Mouse (Mus musculus): ENCODE data around the gene Il12rb1. TPM values are rescaled to one million over a fixed set of nuclear protein-coding genes. Genes with fewer than 3 reads are reported as not detected.

Gene Il12rb1
- total and polyA plus RNA-seq, 3 experiments: 0.16 TPM; not detected in 2

GRCm38 (mm10) chr8:70769858-70770257 lies 38.4 kb upstream of the Il12rb1 start:
- Histone ChIP-seq H3K27me3 (ENCODE audit: control insufficient read depth, insufficient read depth, low read length) (no peaks in the 10 kb centered on the region), H3K27ac (no peak overlapping the region), H3K79me2 (replicated peaks; ENCODE audit: control insufficient read depth, insufficient read depth, low read length) (no peaks in the 10 kb centered on the region; the same call in 1 of the 2 replicates), H3K4me1 (ENCODE audit: control insufficient read depth, insufficient read depth, low read length) (peaks cover 11% of the 10 kb centered on the region), H3K4me3 (no peak overlapping the region), H3K36me3 (ENCODE audit: control insufficient read depth, insufficient read depth, low read length) (no peaks in the 10 kb centered on the region), H3K9ac (ENCODE audit: low read depth, low read length) (no peak overlapping the region)
- TF ChIP-seq CTCF (IDR thresholded peaks at IDR 0.05) (no peak), EP300 (IDR thresholded peaks at IDR 0.05; ENCODE audit: insufficient read depth, low read depth, low read length) (no peak), POLR2A (IDR thresholded peaks at IDR 0.05; ENCODE audit: insufficient read depth, low read depth, low read length) (no peak)
- WGBS: 81% methylated on average over 12 of the region's 12 CpGs
- DNase-seq: no peak
- intact Hi-C loops (cut with DNase I): loop anchor here (1.0 to 10.0 kb wide), 2 partner anchors 50 to 245 kb away; partner anchors contain the start of genes Fkbp8 and Kxd1

GRCm38 (mm10) chr8:70770748-70771147 lies 37.5 kb upstream of the Il12rb1 start:
- no peak for DNase-seq
- WGBS: 94% methylated on average over 13 of the region's 13 CpGs
- H3K27me3 ChIP-seq (ENCODE audit: control insufficient read depth, insufficient read depth, low read length): no peaks in the 10 kb centered on the region
- intact Hi-C loops (cut with DNase I): loop anchor here (10.0 kb wide), 1 partner anchor 246 kb away; the partner anchor contains the start of genes Fkbp8 and Kxd1
- H3K27ac ChIP-seq: no peak overlapping the region
- no peak overlapping the region for H3K9ac ChIP-seq (ENCODE audit: low read depth, low read length)
- no peak overlapping the region for H3K4me3 ChIP-seq
- no peaks in the 10 kb centered on the region; the same call in none of the 2 replicates for H3K79me2 ChIP-seq (replicated peaks; ENCODE audit: control insufficient read depth, insufficient read depth, low read length)
- no peak for TF ChIP-seq POLR2A (IDR thresholded peaks at IDR 0.05; ENCODE audit: insufficient read depth, low read depth, low read length)
- no peak for TF ChIP-seq EP300 (IDR thresholded peaks at IDR 0.05; ENCODE audit: insufficient read depth, low read depth, low read length)
- TF ChIP-seq CTCF (IDR thresholded peaks at IDR 0.05): no peak
- no peaks in the 10 kb centered on the region for H3K36me3 ChIP-seq (ENCODE audit: control insufficient read depth, insufficient read depth, low read length)
- H3K4me1 ChIP-seq (ENCODE audit: control insufficient read depth, insufficient read depth, low read length): peaks cover 13% of the 10 kb centered on the region

- no peak for TF ChIP-seq CTCF (IDR thresholded peaks at IDR 0.05)
- no peak for TF ChIP-seq POLR2A (IDR thresholded peaks at IDR 0.05; ENCODE audit: insufficient read depth, low read depth, low read length)
- TF ChIP-seq EP300 (IDR thresholded peaks at IDR 0.05; ENCODE audit: insufficient read depth, low read depth, low read length): no peak
- 86% methylated on average over 7 of the region's 7 CpGs for WGBS
- no peaks in the 10 kb centered on the region; the same call in none of the 2 replicates for H3K79me2 ChIP-seq (replicated peaks; ENCODE audit: control insufficient read depth, insufficient read depth, low read length)
- no peak overlapping the region for H3K27ac ChIP-seq
- no peak overlapping the region for H3K4me3 ChIP-seq
- no peak for DNase-seq
- no peaks in the 10 kb centered on the region for H3K36me3 ChIP-seq (ENCODE audit: control insufficient read depth, insufficient read depth, low read length)
- H3K27me3 ChIP-seq (ENCODE audit: control insufficient read depth, insufficient read depth, low read length): no peaks in the 10 kb centered on the region
- peaks cover 11% of the 10 kb centered on the region for H3K4me1 ChIP-seq (ENCODE audit: control insufficient read depth, insufficient read depth, low read length)
- H3K9ac ChIP-seq (ENCODE audit: low read depth, low read length): no peak overlapping the region
- intact Hi-C loops (cut with DNase I): loop anchor here (10.0 kb wide), 1 partner anchor 246 kb away; the partner anchor contains the start of genes Fkbp8 and Kxd1
Observed at GRCm38 (mm10) chr8:70771217-70771616, 37.0 kb upstream of the Il12rb1 start.

- intact Hi-C loops (cut with DNase I): loop anchor here (10.0 kb wide), 1 partner anchor 247 kb away; the partner anchor contains the start of genes Fkbp8 and Kxd1
- no peak overlapping the region for H3K4me3 ChIP-seq
- no peak for DNase-seq
- WGBS: 96% methylated on average over 13 of the region's 13 CpGs
- no peaks in the 10 kb centered on the region for H3K36me3 ChIP-seq (ENCODE audit: control insufficient read depth, insufficient read depth, low read length)
- peaks cover 8% of the 10 kb centered on the region for H3K4me1 ChIP-seq (ENCODE audit: control insufficient read depth, insufficient read depth, low read length)
- no peaks in the 10 kb centered on the region for H3K27me3 ChIP-seq (ENCODE audit: control insufficient read depth, insufficient read depth, low read length)
- no peak overlapping the region for H3K9ac ChIP-seq (ENCODE audit: low read depth, low read length)
- TF ChIP-seq CTCF (IDR thresholded peaks at IDR 0.05) (no peak), EP300 (IDR thresholded peaks at IDR 0.05; ENCODE audit: insufficient read depth, low read depth, low read length) (no peak), POLR2A (IDR thresholded peaks at IDR 0.05; ENCODE audit: insufficient read depth, low read depth, low read length) (no peak)
- H3K27ac ChIP-seq: no peak overlapping the region
- H3K79me2 ChIP-seq (replicated peaks; ENCODE audit: control insufficient read depth, insufficient read depth, low read length): no peaks in the 10 kb centered on the region; the same call in none of the 2 replicates
Observed at GRCm38 (mm10) chr8:70772075-70772474, 36.2 kb upstream of the Il12rb1 start.

- Histone ChIP-seq H3K36me3 (ENCODE audit: control insufficient read depth, insufficient read depth, low read length) (no peaks in the 10 kb centered on the region), H3K27me3 (ENCODE audit: control insufficient read depth, insufficient read depth, low read length) (no peaks in the 10 kb centered on the region), H3K4me1 (ENCODE audit: control insufficient read depth, insufficient read depth, low read length) (peaks cover 10% of the 10 kb centered on the region), H3K4me3 (no peak overlapping the region), H3K9ac (ENCODE audit: low read depth, low read length) (no peak overlapping the region), H3K27ac (no peak overlapping the region; the same call in 1 of the 2 replicates), H3K79me2 (replicated peaks; ENCODE audit: control insufficient read depth, insufficient read depth, low read length) (no peaks in the 10 kb centered on the region; the same call in none of the 2 replicates)
- 84% methylated on average over 9 of the region's 9 CpGs for WGBS
- intact Hi-C loops (cut with DNase I): loop anchor here (10.0 kb wide), 1 partner anchor 248 kb away; the partner anchor contains the start of genes Fkbp8 and Kxd1
- DNase-seq: no peak
- TF ChIP-seq POLR2A (IDR thresholded peaks at IDR 0.05; ENCODE audit: insufficient read depth, low read depth, low read length): no peak
- TF ChIP-seq EP300 (IDR thresholded peaks at IDR 0.05; ENCODE audit: insufficient read depth, low read depth, low read length): no peak
- TF ChIP-seq CTCF (IDR thresholded peaks at IDR 0.05): no peak
Observed at GRCm38 (mm10) chr8:70772890-70773289, 35.4 kb upstream of the Il12rb1 start.

- TF ChIP-seq CTCF (IDR thresholded peaks at IDR 0.05): no peak
- TF ChIP-seq EP300 (IDR thresholded peaks at IDR 0.05; ENCODE audit: insufficient read depth, low read depth, low read length): no peak
- TF ChIP-seq POLR2A (IDR thresholded peaks at IDR 0.05; ENCODE audit: insufficient read depth, low read depth, low read length): no peak
- Histone ChIP-seq H3K4me1 (ENCODE audit: control insufficient read depth, insufficient read depth, low read length) (peaks cover 12% of the 10 kb centered on the region), H3K9ac (ENCODE audit: low read depth, low read length) (no peak overlapping the region), H3K27me3 (ENCODE audit: control insufficient read depth, insufficient read depth, low read length) (no peaks in the 10 kb centered on the region), H3K36me3 (ENCODE audit: control insufficient read depth, insufficient read depth, low read length) (no peaks in the 10 kb centered on the region), H3K79me2 (replicated peaks; ENCODE audit: control insufficient read depth, insufficient read depth, low read length) (no peaks in the 10 kb centered on the region; the same call in none of the 2 replicates), H3K27ac (no peak overlapping the region; the same call in 1 of the 2 replicates), H3K4me3 (no peak overlapping the region)
- intact Hi-C loops (cut with DNase I): loop anchor here (10.0 kb wide), 1 partner anchor 249 kb away; the partner anchor contains the start of genes Fkbp8 and Kxd1
- 79% methylated on average over 5 of the region's 5 CpGs for WGBS
- DNase-seq: no peak
Observed at GRCm38 (mm10) chr8:70773410-70773809, 34.8 kb upstream of the Il12rb1 start.
